Mouse (Mus musculus) fibroblast of lung, adult 2 months (primary cell): Measurements from ENCODE around the gene Slc29a4.

Experiments
- DNase-seq: peaks from one replicate; pipeline ENCODE4 v3.0.0-alpha.2; 2011; ENCODE audit warnings: low read depth

Slc29a4 gene

DNA sequence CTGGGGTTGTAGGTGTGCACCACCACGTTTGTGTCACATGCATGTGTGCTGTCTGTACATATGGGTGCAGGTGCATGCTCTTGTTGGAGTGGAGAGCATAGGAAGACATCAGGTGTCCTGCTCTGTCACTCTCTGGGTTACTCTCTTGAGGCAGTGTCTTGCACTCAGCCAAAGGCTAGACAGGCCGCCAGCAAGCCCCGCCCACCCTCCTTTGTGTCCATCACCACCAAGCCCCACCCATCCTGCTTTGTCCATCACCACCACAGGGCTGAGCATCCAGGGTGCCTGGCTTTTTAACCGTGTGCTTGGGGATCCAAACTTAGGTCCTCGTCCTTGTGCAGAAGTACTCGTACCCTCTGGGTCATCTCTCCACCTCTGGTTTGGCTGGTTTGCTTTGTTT, 3.9 kb downstream of the Slc29a4 start:
- DNase-seq = no peak

GRCm38 (mm10) chr5:142696865-142697264, 4.6 kb downstream of the Slc29a4 start:
- DNase-seq = no peak

- DNase-seq = no peak
These were observed 5.4 kb downstream of the Slc29a4 start for GRCm38 (mm10) chr5:142697742-142698141.

GRCm38 (mm10) chr5:142700842-142701589, 8.7 kb downstream of the Slc29a4 start:
- DNase-seq = no peak

DNA sequence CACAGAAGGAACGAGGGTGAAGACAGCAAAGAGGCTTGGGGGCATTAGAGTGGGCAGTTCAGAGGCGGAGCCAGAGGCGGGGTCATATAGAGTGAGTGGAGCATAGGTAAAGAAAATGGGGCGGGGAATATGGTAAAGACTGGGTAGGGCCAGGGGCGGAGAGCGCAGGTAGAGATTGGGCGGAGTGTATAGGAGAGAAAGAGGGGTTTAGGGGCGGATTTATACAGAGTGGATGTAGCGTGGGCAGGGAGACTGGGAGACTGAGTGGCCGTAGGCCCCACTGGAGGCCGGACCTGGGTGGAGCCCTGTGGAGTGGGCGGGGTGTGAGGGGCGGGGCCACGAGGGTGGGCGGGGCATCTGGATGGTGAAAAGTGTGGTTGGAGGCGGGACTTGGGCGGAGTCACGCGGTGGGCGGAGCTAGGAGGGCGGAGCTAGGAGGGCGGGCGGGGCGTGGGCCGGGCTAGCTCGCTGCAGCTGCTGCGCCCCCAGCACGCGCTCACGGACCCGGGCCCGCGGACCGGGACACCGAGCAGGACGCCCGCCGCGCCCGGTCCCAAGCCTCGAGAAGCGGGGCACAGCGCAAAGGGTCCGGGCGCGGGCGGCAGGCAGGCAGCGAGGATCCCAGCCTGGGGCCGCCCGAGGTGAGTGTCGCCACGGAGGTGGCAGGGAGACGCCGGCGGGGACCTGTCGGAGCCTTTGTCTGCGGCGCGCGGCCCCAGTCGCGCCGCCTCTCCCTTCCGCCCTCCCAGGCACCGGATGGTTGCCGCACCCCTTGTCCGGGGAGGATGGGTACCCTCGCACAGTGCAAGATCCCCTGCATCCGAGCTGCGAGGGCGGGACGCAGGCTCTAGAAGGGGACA, 9.6 kb downstream of the Slc29a4 start:
- no peak for DNase-seq

GRCm38 (mm10) chr5:142702511-142703138, 10.3 kb downstream of the Slc29a4 start:
- DNase-seq = no peak

- no peak for DNase-seq
These were observed 11.3 kb downstream of the Slc29a4 start for GRCm38 (mm10) chr5:142703569-142703968.

DNA sequence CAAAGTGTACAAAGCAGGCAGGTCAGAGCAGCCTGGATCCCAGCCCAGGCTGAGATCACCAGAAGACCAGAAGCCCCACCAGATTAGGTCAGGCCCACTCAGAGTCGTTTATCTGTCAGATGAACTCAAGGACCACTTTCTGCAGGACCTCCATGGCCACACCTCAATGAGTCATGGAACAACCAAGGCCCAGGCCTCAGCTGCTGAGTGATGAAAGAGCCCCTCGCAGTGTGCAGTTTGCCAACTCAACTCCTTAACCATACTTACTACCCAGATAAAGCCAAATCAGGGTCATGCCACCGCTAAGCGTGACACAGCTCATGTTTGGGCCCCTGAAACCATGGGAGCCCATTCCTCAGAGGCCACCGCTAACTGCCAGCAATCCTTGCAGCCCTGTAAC, 15.4 kb downstream of the Slc29a4 start:
- no peak for DNase-seq

GRCm38 (mm10) chr5:142709436-142709835, 17.1 kb downstream of the Slc29a4 start:
- no peak for DNase-seq

- no peak for DNase-seq
These were observed 20.1 kb downstream of the Slc29a4 start for GRCm38 (mm10) chr5:142712373-142712772.

DNA sequence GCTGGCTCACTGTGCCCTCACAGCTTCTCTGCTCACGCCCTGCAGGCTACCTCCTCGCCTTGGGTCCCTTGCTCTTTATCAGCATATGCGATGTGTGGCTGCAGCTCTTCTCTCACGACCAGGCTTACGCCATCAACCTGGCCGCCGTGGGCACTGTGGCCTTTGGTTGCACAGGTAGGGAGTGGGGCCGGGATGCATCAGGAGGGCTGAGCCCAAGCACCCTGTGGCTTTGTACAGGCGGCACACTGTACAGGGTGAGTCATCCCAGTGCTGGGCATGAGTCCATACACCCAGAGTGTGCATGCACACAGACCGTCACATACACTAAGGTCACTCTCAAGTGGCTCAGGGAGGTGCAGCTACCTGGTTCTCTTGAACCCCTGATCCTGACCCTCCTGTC, 21.7 kb downstream of the Slc29a4 start:
- no peak for DNase-seq

- DNase-seq = no peak
These were observed 22.7 kb downstream of the Slc29a4 start for GRCm38 (mm10) chr5:142715059-142715458.

GRCm38 (mm10) chr5:142716056-142716455, 23.7 kb downstream of the Slc29a4 start:
- DNase-seq = no peak

DNA sequence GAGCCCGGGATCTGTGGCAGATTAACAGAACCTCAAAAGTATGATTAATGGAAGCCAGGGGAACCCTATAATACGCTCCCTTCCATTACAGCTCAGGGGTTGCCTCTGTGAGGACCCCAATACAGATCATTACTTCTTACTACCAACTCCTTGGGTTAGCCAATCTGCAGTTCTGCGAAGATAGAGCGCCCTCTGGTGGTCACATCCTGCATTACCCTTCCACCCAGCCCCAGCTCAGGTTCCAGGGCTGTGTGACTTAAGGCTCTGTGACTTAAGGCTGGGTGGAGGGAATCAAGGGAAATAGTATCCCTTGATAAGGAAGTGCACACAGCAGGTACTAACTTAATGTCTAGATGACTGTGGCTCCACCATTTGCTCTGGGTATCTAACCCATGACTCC, 25.7 kb downstream of the Slc29a4 start:
- peak; percentile 35 for DNase-seq

- DNase-seq = no peak
These were observed 26.2 kb downstream of the Slc29a4 start for GRCm38 (mm10) chr5:142718486-142718885.

DNA sequence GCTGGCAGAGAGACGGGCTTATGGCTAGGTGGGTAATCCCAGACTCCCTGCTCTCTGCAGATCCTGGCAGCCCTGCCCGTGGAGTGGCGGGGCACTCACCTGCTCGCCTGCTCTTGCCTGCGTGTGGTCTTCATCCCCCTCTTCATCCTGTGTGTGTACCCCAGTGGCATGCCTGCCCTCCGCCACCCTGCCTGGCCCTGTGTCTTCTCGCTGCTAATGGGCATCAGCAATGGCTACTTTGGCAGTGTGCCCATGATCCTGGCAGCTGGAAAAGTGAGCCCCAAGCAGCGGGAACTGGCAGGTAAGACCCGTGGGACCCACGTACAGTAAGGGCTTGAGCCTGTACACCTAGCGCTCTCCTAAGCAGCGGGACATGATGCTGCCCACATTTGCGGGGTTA, 27.6 kb downstream of the Slc29a4 start:
- DNase-seq = no peak

GRCm38 (mm10) chr5:142723520-142724133, 31.3 kb downstream of the Slc29a4 start:
- DNase-seq = peak; percentile 31

GRCm38 (mm10) chr5:142724265-142724664, 32.0 kb downstream of the Slc29a4 start:
- DNase-seq = no peak

DNA sequence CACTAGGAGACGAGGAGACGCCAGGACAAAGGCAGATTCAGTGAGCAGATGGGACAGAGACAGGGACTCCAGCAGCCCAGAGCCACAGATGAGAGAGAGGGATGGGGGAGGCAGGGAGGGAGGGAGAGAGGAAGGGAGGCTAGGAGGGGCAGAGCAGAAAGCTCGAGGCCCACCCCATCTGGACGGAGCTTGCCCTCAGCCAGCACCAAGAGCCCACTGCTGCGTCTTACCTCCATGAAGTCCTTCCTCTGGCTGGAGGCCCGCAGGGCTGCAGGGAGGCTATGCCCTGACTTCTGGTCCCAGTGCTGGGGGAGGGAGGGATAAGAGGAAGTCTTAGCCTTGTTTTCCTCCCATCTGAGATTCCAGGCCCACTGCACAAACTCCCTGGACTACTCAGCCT, 34.4 kb downstream of the Slc29a4 start:
- no peak for DNase-seq

DNA sequence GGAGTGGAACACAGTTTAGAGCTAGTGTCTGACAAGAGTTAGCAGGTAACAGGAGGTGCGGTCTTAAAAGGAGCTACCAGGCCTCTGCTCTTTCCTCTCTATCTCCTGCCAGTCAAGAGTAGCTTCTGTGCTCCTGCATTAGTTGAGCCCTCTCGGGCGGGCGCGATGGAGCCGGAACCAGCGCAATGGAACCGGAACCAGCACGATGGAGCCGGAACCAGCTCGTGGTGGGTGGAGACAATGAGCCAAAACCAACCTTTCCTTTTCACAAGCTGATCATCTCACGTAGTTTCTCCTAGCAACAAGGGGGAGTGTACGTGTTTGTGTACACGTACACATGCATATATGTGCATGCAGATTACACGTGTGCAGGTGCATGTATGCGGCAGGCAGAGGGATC, 36.0 kb downstream of the Slc29a4 start:
- no peak for DNase-seq

GRCm38 (mm10) chr5:142730295-142730694, 38.0 kb downstream of the Slc29a4 start:
- DNase-seq = no peak

DNA sequence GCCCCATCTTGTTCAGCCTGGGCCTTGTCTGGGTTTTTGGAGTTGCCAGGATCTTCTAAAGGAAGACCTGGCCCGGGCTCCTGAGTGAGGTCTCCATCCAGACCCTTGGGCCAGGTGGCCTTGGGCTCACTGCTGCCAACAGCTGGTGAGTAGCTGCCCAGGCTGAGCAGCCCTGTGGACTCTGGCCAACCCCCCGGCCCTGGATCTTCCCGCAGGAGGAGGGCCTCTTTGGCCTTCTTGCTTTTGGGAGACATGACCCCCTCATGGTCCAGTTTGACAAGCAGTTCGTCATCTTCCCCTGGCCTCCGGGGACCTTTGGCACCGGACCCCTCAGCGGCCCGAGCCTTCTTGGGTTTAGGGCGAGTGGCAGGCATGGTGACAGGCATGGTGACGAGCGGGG, 39.6 kb downstream of the Slc29a4 start:
- no peak for DNase-seq
